In genomic region chr3:66240476-66240875, GRCm38 (mm10) we compare ENCODE assay signal across 20 mouse cellular contexts. TPM values are rescaled to one million over a fixed set of nuclear protein-coding genes. Genes with fewer than 3 reads are reported as not detected.
DNase-seq lines count a peak whose midpoint lies in the region; ATAC-seq and TF ChIP-seq lines count a peak whose summit lies in the region.
"Had no signal": no experiment of that assay in that cellular context is flagged by ENCODE, and none has a peak within 500 bp of the region (broad histone marks: within the 10 kb centered on the region; RNA-seq: fewer than 3 reads in every experiment).

No protein-coding gene starts in this region.

- TF ChIP-seq CTCF in C2C12 (IDR thresholded peaks at IDR 0.05; ENCODE audit: control insufficient read depth, insufficient read depth, insufficient read length), result no peak

- H3K79me3 ChIP-seq in C2C12 (ENCODE audit: low read depth), result no peaks in the 10 kb centered on the region

- H3K79me2 ChIP-seq in C2C12 (ENCODE audit: control insufficient read depth, insufficient read depth) (no peaks in the 10 kb centered on the region), myocyte (ENCODE audit: control insufficient read depth, insufficient read depth) (no peaks in the 10 kb centered on the region)

- H3K9ac ChIP-seq in intestine, embryonic 16.5 days (ENCODE audit: low read depth, low read length), result no peak overlapping the region
- H3K9ac ChIP-seq: forebrain, embryonic 13.5 days; hindbrain, embryonic 12.5 days; kidney, embryonic 15.5 days; liver, embryonic 13.5 days had no signal

- H3K4me3 ChIP-seq in C2C12 (ENCODE audit: insufficient read depth, poor library complexity, severe bottlenecking), result no peak overlapping the region
- H3K4me3 ChIP-seq in myocyte, result no peak overlapping the region
- H3K4me3 ChIP-seq in intestine, embryonic 16.5 days (ENCODE audit: low read length), result no peak overlapping the region
- H3K4me3 ChIP-seq: forebrain, embryonic 13.5 days; hindbrain, embryonic 12.5 days; kidney, embryonic 15.5 days; left cerebral cortex, adult 2 months; liver, embryonic 13.5 days; megakaryocyte, embryonic 14.5 days had no signal

- intact Hi-C loops in heart, postnatal 10 days (cut with DNase I), result no loop called here

- H3K36me3 ChIP-seq in C2C12 (ENCODE audit: control insufficient read depth, insufficient read depth), result no peaks in the 10 kb centered on the region
- H3K36me3 ChIP-seq in myocyte (ENCODE audit: control insufficient read depth, insufficient read depth), result no peaks in the 10 kb centered on the region
- no peaks in the 10 kb centered on the region for H3K36me3 ChIP-seq in intestine, embryonic 16.5 days (ENCODE audit: control insufficient read depth, insufficient read depth, low read length)
- H3K36me3 ChIP-seq: hindbrain, embryonic 12.5 days; kidney, embryonic 15.5 days; liver, embryonic 13.5 days had no signal

- H3K4me2 ChIP-seq in myocyte (ENCODE audit: low read depth), result no peak overlapping the region
- no peak overlapping the region for H3K4me2 ChIP-seq in intestine, embryonic 16.5 days (ENCODE audit: low read depth, low read length)
- H3K4me2 ChIP-seq: forebrain, embryonic 13.5 days; hindbrain, embryonic 12.5 days; kidney, embryonic 15.5 days; liver, embryonic 13.5 days had no signal

- no peaks in the 10 kb centered on the region for H3K4me1 ChIP-seq in intestine, embryonic 16.5 days (ENCODE audit: control insufficient read depth, insufficient read depth, low read length)
- H3K4me1 ChIP-seq: forebrain, embryonic 13.5 days; hindbrain, embryonic 12.5 days; kidney, embryonic 15.5 days; liver, embryonic 13.5 days had no signal

- H3ac ChIP-seq in C2C12 (ENCODE audit: control insufficient read depth, insufficient read length, low read depth), result no peak overlapping the region
- no peak overlapping the region for H3ac ChIP-seq in myocyte (ENCODE audit: control insufficient read depth, insufficient read length)

- H3K27me3 ChIP-seq in C2C12 (ENCODE audit: control insufficient read depth, insufficient read depth, insufficient read length), result no peaks in the 10 kb centered on the region
- no peaks in the 10 kb centered on the region for H3K27me3 ChIP-seq in myocyte (ENCODE audit: control insufficient read depth, insufficient read depth, insufficient read length)
- H3K27me3 ChIP-seq in intestine, embryonic 16.5 days (replicated peaks; ENCODE audit: control insufficient read depth, insufficient read depth, low read length), result no peaks in the 10 kb centered on the region
- H3K27me3 ChIP-seq: forebrain, embryonic 13.5 days; hindbrain, embryonic 12.5 days; kidney, embryonic 15.5 days; liver, embryonic 13.5 days; megakaryocyte, embryonic 14.5 days had no signal

- no peak for DNase-seq in frontal cortex, postnatal 14 days (ENCODE audit: low spot score in 2 of 2)
- peak; percentile 30 to 33 for DNase-seq in heart, postnatal 10 days
- DNase-seq in heart, adult 8-10 months (ENCODE audit: low spot score), result no peak
- DNase-seq: cerebellum, postnatal 10 days; liver, embryonic 13.5 days; spleen, adult 18-20 months; thymus, adult 2 months had no signal

- TF ChIP-seq POLR2A in myocyte (IDR thresholded peaks at IDR 0.05; ENCODE audit: insufficient read length, low read depth), result no peak

- H3K9me3 ChIP-seq in intestine, embryonic 16.5 days (ENCODE audit: control insufficient read depth, low read length), result no peaks in the 10 kb centered on the region
- H3K9me3 ChIP-seq: forebrain, embryonic 13.5 days; hindbrain, embryonic 12.5 days; kidney, embryonic 15.5 days; liver, embryonic 13.5 days had no signal

- ATAC-seq in frontal cortex, adult (ENCODE audit: low TSS enrichment), result peak; percentile 84
- no peak for ATAC-seq in intestine, embryonic 16.5 days
- ATAC-seq: CD4-positive, CD25-positive, alpha-beta regulatory T cell, adult 4 months; forebrain, embryonic 13.5 days; midbrain, embryonic 16.5 days had no signal

- H3K27ac ChIP-seq in intestine, embryonic 16.5 days (ENCODE audit: low read length), result no peak overlapping the region
- H3K27ac ChIP-seq: forebrain, embryonic 13.5 days; hindbrain, embryonic 12.5 days; kidney, embryonic 15.5 days; left cerebral cortex, adult 2 months; liver, embryonic 13.5 days had no signal

TF ChIP-seq in C2C12, 6 proteins besides CTCF, POLR2A, EP300 and RAD21:
- TF ChIP-seq MAX (IDR thresholded peaks at IDR 0.05) (no peak), MYOD1 (IDR thresholded peaks at IDR 0.05; ENCODE audit: control insufficient read depth, insufficient read length, low read depth) (peak; percentile 78), MYOG (IDR thresholded peaks at IDR 0.05; ENCODE audit: control insufficient read depth, extremely low read depth, insufficient read length) (no peak), USF1 (IDR thresholded peaks at IDR 0.05; ENCODE audit: low read depth) (no peak), CEBPB (IDR thresholded peaks at IDR 0.05; ENCODE audit: low read depth) (peak; percentile 60), FOSL1 (IDR thresholded peaks at IDR 0.05; ENCODE audit: insufficient read depth, low read length, poor library complexity, severe bottlenecking) (peak; percentile 94)

TF ChIP-seq in myocyte, 11 proteins besides CTCF, POLR2A, EP300 and RAD21:
- no peak for TF ChIP-seq TCF3 (IDR thresholded peaks at IDR 0.05; ENCODE audit: insufficient read length, low read depth)
- peak; percentile 54; the same call in 1 of the 2 replicates for TF ChIP-seq CEBPB (IDR thresholded peaks at IDR 0.05; ENCODE audit: insufficient read depth, poor library complexity, severe bottlenecking)
- peak in 1 of 3 experiments; percentile 39 for TF ChIP-seq MYOD1 (IDR thresholded peaks at IDR 0.05; ENCODE audit: control insufficient read depth in 1 of 3, insufficient read length in 2 of 3, low read depth in 2 of 3)
- no peak for TF ChIP-seq USF1 (IDR thresholded peaks at IDR 0.05; ENCODE audit: low read depth)

RNA-seq across cellular contexts. Expression of gene Ptx3, which starts 20.8 kb away (rescaled TPM):
- 1 to 10 TPM; 3.3 to 3.4 TPM for total RNA-seq in heart, postnatal 10 days (2021)
- under 1 TPM; 0.37 to 0.98 (median 0.55) TPM for total RNA-seq in heart, adult 8-10 months (2022)
- 0.06 TPM for polyA plus RNA-seq in C2C12 (2012; fragmentation: generic; extraction: Trizol)
- polyA plus RNA-seq in myocyte (2012; fragmentation: generic; extraction: Trizol), result 0.88 TPM
- polyA plus RNA-seq in intestine, embryonic 16.5 days (2015; fragmentation: Nextera tagmentation; extraction: Ambion mirVana), result 2.7 and 3.0 TPM in 2 replicates
- total RNA-seq: MEL had no signal
- polyA plus RNA-seq: CD4-positive, CD25-positive, alpha-beta regulatory T cell, adult 4 months had no signal

RNA-seq across cellular contexts. Expression of gene Veph1, which starts 56.2 kb away (rescaled TPM):
- under 1 TPM; 0.35 to 0.36 TPM for total RNA-seq in heart, postnatal 10 days (2021)
- total RNA-seq in heart, adult 8-10 months (2022), result under 1 TPM in 1 of 4 experiments, not detected in 3; 0.03 TPM
- polyA plus RNA-seq in C2C12 (2012; fragmentation: generic; extraction: Trizol) (not detected), myocyte (2012; fragmentation: generic; extraction: Trizol) (not detected)
- polyA plus RNA-seq in intestine, embryonic 16.5 days (2015; fragmentation: Nextera tagmentation; extraction: Ambion mirVana), result 0.15 and 0.28 TPM in 2 replicates
- total RNA-seq: left cerebral cortex, adult 2 months; MEL had no signal
- polyA plus RNA-seq: CD4-positive, CD25-positive, alpha-beta regulatory T cell, adult 4 months; large intestine, adult 2 months; thymus, adult 2 months had no signal

Comparison
In these comparisons a context has a peak if more than half of its experiments do, and no peak if none do; other contexts are left out.
1. DNase-seq: peak in heart, postnatal 10 days (2 of 2); none in frontal cortex, postnatal 14 days (0 of 2) and heart, adult 8-10 months (single experiment).